ENCODE assay signal across 10 mouse cellular contexts in the genomic region with DNA sequence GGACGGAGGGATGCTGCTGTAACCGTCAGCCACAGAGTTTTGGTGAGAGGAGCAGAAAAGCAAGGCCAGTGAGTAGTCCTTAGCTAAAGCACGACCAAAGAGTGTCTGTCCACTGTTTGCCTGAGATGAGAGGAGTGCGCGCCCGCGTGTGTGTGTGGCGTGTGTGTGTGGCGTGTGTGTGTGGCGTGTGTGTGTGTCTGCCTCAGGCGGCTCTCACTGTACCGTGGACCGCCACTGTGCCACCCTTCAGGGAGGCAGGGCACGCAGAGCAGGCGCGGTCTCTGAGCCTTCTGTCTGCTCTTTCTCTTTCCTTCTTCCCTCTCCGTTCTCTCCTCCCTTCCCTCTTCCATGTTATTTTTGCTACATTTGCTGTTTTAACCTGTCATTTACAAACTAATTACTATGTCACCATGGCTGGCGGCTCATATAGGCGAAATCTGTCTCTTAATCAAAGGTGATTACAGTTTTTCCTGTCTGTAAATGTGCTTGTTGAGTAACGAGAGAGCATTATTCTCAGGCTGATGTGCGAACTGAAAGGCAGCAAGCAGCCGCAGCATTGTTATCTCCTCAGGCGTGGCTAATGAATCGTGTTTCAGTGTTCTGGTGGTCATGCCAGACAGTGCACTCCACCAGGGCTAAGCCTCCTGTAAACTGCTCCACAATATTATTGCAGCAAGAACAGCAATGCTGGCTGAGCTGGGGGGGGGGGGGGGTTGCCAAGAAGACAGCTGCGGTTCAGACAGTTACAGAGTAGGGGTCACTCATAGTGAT.
A peak's percentile ranks its signal among the peaks of the same experiment; 100 is the strongest.
DNase-seq lines count a peak whose midpoint lies in the region; ATAC-seq and TF ChIP-seq lines count a peak whose summit lies in the region.
"Had no signal": no experiment of that assay in that cellular context is flagged by ENCODE, and none has a peak within 500 bp of the region (broad histone marks: within the 10 kb centered on the region; RNA-seq: fewer than 3 reads in every experiment).

No protein-coding gene starts in this region.

- H3K4me3 ChIP-seq in lung, embryonic 14.5 days (ENCODE audit: low read depth, low read length) = no peak overlapping the region
- H3K4me3 ChIP-seq in lung, adult 2 months (replicated peaks; ENCODE audit: extremely low read depth, low read depth, low read length) = no peak overlapping the region
- peak overlapping the region; percentile 29 for H3K4me3 ChIP-seq in forebrain, embryonic 13.5 days
- no peak overlapping the region for H3K4me3 ChIP-seq in stomach, embryonic 15.5 days (replicated peaks)

- 56% methylated on average over 25 of the region's 25 CpGs for WGBS in lung, embryonic 14.5 days
- WGBS in lung, adult 2 months = 71% methylated on average over 25 of the region's 25 CpGs
- 9% methylated on average over 25 of the region's 25 CpGs for WGBS in forebrain, embryonic 13.5 days
- 54% methylated on average over 25 of the region's 25 CpGs for WGBS in stomach, embryonic 15.5 days

- H3K9me3 ChIP-seq in lung, embryonic 14.5 days (ENCODE audit: low read depth, low read length) = no peaks in the 10 kb centered on the region
- H3K9me3 ChIP-seq in forebrain, embryonic 13.5 days (replicated peaks) = no peaks in the 10 kb centered on the region
- H3K9me3 ChIP-seq in stomach, embryonic 15.5 days = no peaks in the 10 kb centered on the region

- ATAC-seq in lung, embryonic 14.5 days (ENCODE audit: insufficient read depth) = peak; percentile 47; the same call in 1 of the 2 replicates
- ATAC-seq in forebrain, embryonic 13.5 days = peak; percentile 84
- peak; percentile 66 for ATAC-seq in megakaryocyte progenitor cell, adult 5-6 weeks (replicated peaks; ENCODE audit: poor library complexity)
- no peak for ATAC-seq in stomach, embryonic 15.5 days (ENCODE audit: insufficient read depth, low FRiP score, low read depth)
- ATAC-seq in erythroblast, adult 5-6 weeks (replicated peaks; ENCODE audit: low FRiP score, poor library complexity, severe bottlenecking) = no peak

- intact Hi-C loops in gastrocnemius, postnatal 36 days (cut with DNase I) = no loop called here

- H3K9ac ChIP-seq in lung, embryonic 14.5 days = no peak overlapping the region
- peak overlapping the region; percentile 60 for H3K9ac ChIP-seq in forebrain, embryonic 13.5 days
- no peak overlapping the region for H3K9ac ChIP-seq in stomach, embryonic 15.5 days

- H3K4me2 ChIP-seq in lung, embryonic 14.5 days = peak overlapping the region; percentile 24; the same call in 1 of the 2 replicates
- peak overlapping the region; percentile 60 for H3K4me2 ChIP-seq in forebrain, embryonic 13.5 days
- 0 out of 2 replicates have a peak overlapping the region, but pooled peaks have one; percentile 2 for H3K4me2 ChIP-seq in stomach, embryonic 15.5 days

- TF ChIP-seq POLR2A in lung, adult 2 months (IDR thresholded peaks at IDR 0.05; ENCODE audit: borderline replicate concordance, extremely low read depth, low read depth, low read length) = no peak

- peak; percentile 45 for DNase-seq in lung, embryonic 14.5 days
- DNase-seq in lung, adult 2 months = no peak
- no peak for DNase-seq in gastrocnemius, postnatal 36 days
- DNase-seq in gastrocnemius, adult 18-20 months (ENCODE audit: low spot score) = no peak
- DNase-seq: cerebellum, adult 9-11 months; lung, postnatal 14 days had no signal

- no peaks in the 10 kb centered on the region for H3K27me3 ChIP-seq in lung, embryonic 14.5 days (ENCODE audit: insufficient read depth, low read length)
- peaks cover 7% of the 10 kb centered on the region; the same call in 1 of the 2 replicates for H3K27me3 ChIP-seq in forebrain, embryonic 13.5 days
- no peaks in the 10 kb centered on the region for H3K27me3 ChIP-seq in stomach, embryonic 15.5 days (replicated peaks)

- no peaks in the 10 kb centered on the region for H3K36me3 ChIP-seq in lung, embryonic 14.5 days (ENCODE audit: insufficient read depth)
- H3K36me3 ChIP-seq in forebrain, embryonic 13.5 days (ENCODE audit: poor library complexity, severe bottlenecking) = no peaks in the 10 kb centered on the region
- H3K36me3 ChIP-seq in stomach, embryonic 15.5 days = no peaks in the 10 kb centered on the region

- 0 out of 2 replicates have a peak overlapping the region, but pooled peaks have one; percentile 4 for H3K27ac ChIP-seq in lung, embryonic 14.5 days (ENCODE audit: low read depth)
- peak overlapping the region; percentile 91 for H3K27ac ChIP-seq in forebrain, embryonic 13.5 days
- H3K27ac ChIP-seq in stomach, embryonic 15.5 days = no peak overlapping the region

- peaks cover 13% of the 10 kb centered on the region for H3K4me1 ChIP-seq in lung, embryonic 14.5 days (ENCODE audit: insufficient read depth)
- H3K4me1 ChIP-seq in lung, adult 2 months (ENCODE audit: control insufficient read depth, insufficient read depth, low read length) = peaks cover 11% of the 10 kb centered on the region
- H3K4me1 ChIP-seq in forebrain, embryonic 13.5 days = peaks cover 71% of the 10 kb centered on the region
- H3K4me1 ChIP-seq in stomach, embryonic 15.5 days = peaks cover 28% of the 10 kb centered on the region

- TF ChIP-seq CTCF in lung, embryonic 14.5 days (IDR thresholded peaks at IDR 0.05; ENCODE audit: low read depth) = no peak
- TF ChIP-seq CTCF in lung, adult 2 months (IDR thresholded peaks at IDR 0.05; ENCODE audit: insufficient read depth, low read length) = no peak

Comparison
In these comparisons a context has a peak if more than half of its experiments do, and no peak if none do; other contexts are left out.
1. ATAC-seq: peak in lung, embryonic 14.5 days (single experiment), forebrain, embryonic 13.5 days (single experiment) and megakaryocyte progenitor cell, adult 5-6 weeks (single experiment); none in stomach, embryonic 15.5 days (single experiment) and erythroblast, adult 5-6 weeks (single experiment).
2. H3K4me2 ChIP-seq: peak in every context shown above with its lines; median percentile 60 in forebrain, embryonic 13.5 days; 24 in lung, embryonic 14.5 days; 2 in stomach, embryonic 15.5 days.